Mouse (Mus musculus) heart, adult 2 months (tissue): ENCODE measurements around the gene 2610507B11Rik.

ENCODE experiments used
- CTCF ChIP-seq: fragments of 200-600 bp; IDR thresholded peaks from 2 replicates; pipeline ENCODE4 v1.8.1; 2022; ENCODE audit warnings: antibody characterized with exemption, mild to moderate bottlenecking, moderate library complexity
- EP300 ChIP-seq: fragments of 200-500 bp; IDR thresholded peaks from 2 replicates; pipeline ENCODE4 v1.6.1; 2011; ENCODE audit warnings: low read depth, low read length, control low read depth; ENCODE audit not compliant: insufficient read depth
- POLR2A ChIP-seq: fragments of 200-500 bp; IDR thresholded peaks from 2 replicates; pipeline ENCODE4 v1.6.1; 2011; ENCODE audit warnings: mild to moderate bottlenecking, low read depth, low read length, control low read depth; ENCODE audit not compliant: insufficient read depth

DNA sequence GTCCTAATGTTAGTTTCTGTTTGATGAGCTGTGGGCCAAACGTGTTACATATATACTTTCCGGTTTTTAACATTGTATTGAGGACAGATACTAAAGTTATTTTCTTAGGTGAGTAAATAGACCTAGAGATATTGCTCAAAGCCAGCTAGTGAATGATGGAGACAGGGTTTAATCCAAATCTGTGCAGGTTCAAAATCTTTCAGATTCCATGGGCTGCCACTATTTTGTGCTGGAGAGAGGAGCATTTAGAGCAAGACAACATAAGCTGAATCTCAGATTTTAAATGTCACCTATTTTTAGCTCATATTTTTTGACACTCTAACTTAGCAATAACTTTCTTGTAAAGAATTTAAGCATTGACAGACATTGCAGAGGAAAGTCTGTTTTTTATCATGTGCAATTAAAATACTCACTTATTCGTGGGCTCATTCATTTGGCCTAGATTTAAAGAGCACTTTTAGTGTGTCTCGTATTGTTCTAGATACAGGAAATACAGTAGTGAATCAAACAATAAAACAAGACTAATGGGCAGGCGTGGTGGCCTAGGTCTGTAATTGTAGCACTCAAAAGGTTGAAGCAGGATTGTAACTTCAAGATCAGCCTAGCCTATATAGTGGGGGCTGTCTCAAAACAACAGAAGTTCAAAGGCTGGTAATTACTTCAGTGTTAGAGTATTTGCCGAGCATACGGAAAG is 15.1 kb upstream of the 2610507B11Rik start:
- no peak for TF ChIP-seq POLR2A
- TF ChIP-seq CTCF: no peak
- TF ChIP-seq EP300: no peak
